23 mouse cellular contexts compared by ENCODE assay signal in the genomic region with DNA sequence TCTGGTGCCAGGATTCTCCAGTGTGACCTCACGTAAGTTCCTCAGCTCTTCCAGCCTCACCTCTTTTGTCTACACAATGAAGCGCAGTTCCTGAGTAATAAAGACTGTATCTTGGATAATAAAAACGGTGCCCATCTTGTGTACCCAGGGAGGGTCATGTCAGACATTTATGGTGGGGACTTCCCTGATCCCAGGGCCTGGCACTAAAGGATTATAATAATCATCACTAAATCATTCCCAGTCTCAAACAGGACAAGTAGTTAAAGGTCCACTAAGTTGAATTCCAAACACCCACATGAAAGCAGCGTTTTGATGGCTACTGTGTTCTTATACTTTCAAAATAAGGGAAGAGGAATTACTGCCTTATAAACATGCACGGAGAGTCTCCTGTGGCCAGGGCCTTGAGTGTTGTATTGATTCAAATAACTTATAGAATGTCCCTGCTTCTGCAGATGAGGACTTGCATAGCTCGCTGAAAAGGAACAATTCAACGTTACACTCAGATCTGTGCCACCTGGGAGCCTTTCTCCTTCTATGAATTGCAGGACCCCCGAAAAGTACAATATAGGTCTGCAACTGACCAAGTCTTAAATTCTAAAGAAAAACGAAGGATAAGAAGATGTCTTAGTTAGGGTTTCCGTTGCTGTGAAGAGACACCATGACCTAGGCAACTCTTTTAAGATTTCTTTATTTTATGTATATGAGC. TPM values are rescaled to one million over a fixed set of nuclear protein-coding genes. Genes with fewer than 3 reads are reported as not detected.
DNase-seq lines count a peak whose midpoint lies in the region; ATAC-seq and TF ChIP-seq lines count a peak whose summit lies in the region.
"Had no signal": no experiment of that assay in that cellular context is flagged by ENCODE, and none has a peak within 500 bp of the region (broad histone marks: within the 10 kb centered on the region; RNA-seq: fewer than 3 reads in every experiment).

No protein-coding gene starts in this region.

- peaks cover 10% of the 10 kb centered on the region for H3K27me3 ChIP-seq in midbrain, embryonic 11.5 days (ENCODE audit: control insufficient read depth, insufficient read depth, low read length)
- H3K27me3 ChIP-seq in midbrain, postnatal 0 days (ENCODE audit: insufficient read depth, low read length) = peaks cover 6% of the 10 kb centered on the region
- H3K27me3 ChIP-seq in intestine, postnatal 0 days (replicated peaks; ENCODE audit: control insufficient read depth, insufficient read depth, low read length) = no peaks in the 10 kb centered on the region
- 0 out of 2 replicates have a peak, but pooled peaks cover 4% of the 10 kb centered on the region for H3K27me3 ChIP-seq in stomach, embryonic 14.5 days (ENCODE audit: control insufficient read depth, insufficient read depth, low read length)
- H3K27me3 ChIP-seq: CH12.LX, Patski had no signal

- H3K9ac ChIP-seq in midbrain, embryonic 11.5 days (ENCODE audit: low read length) = no peak overlapping the region
- no peak overlapping the region for H3K9ac ChIP-seq in midbrain, postnatal 0 days (replicated peaks; ENCODE audit: low read length, poor library complexity, severe bottlenecking)
- H3K9ac ChIP-seq in intestine, postnatal 0 days (ENCODE audit: low read depth, low read length) = no peak overlapping the region
- no peak overlapping the region for H3K9ac ChIP-seq in stomach, embryonic 14.5 days (replicated peaks; ENCODE audit: low read depth, low read length)
- H3K9ac ChIP-seq: embryonic facial prominence, embryonic 12.5 days; forebrain, embryonic 12.5 days; hindbrain, embryonic 14.5 days had no signal

- no peak overlapping the region for H3K4me2 ChIP-seq in midbrain, embryonic 11.5 days
- no peak overlapping the region for H3K4me2 ChIP-seq in midbrain, postnatal 0 days (ENCODE audit: low read depth, low read length, poor library complexity, severe bottlenecking)
- 0 out of 2 replicates have a peak overlapping the region, but pooled peaks have one; percentile 3 for H3K4me2 ChIP-seq in intestine, postnatal 0 days (replicated peaks; ENCODE audit: low read depth)
- no peak overlapping the region for H3K4me2 ChIP-seq in stomach, embryonic 14.5 days (replicated peaks; ENCODE audit: low read depth, low read length)
- H3K4me2 ChIP-seq: embryonic facial prominence, embryonic 12.5 days; forebrain, embryonic 12.5 days; hindbrain, embryonic 14.5 days had no signal

- peak; percentile 80 for DNase-seq in midbrain, embryonic 11.5 days (ENCODE audit: low spot score, missing footprints)
- no peak for DNase-seq in midbrain, postnatal 0 days (ENCODE audit: low spot score)
- DNase-seq in testis, postnatal 10 days (ENCODE audit: low spot score) = no peak
- DNase-seq in adrenal gland, adult (ENCODE audit: inconsistent age in 2 of 2, low spot score in 1 of 2) = no peak
- no peak for DNase-seq in embryo, embryonic 10 days (ENCODE audit: low spot score)
- DNase-seq: adrenal gland, adult 8-10 months; adrenal gland, postnatal 36 days; cerebellum, adult 8-10 months; cerebellum, postnatal 14 days; gastrocnemius, postnatal 10 days; heart, adult 18-20 months; heart, postnatal 10 days had no signal

- H3K4me3 ChIP-seq in midbrain, embryonic 11.5 days (ENCODE audit: low read depth, low read length) = no peak overlapping the region
- H3K4me3 ChIP-seq in midbrain, postnatal 0 days (ENCODE audit: low read depth, low read length) = no peak overlapping the region
- no peak overlapping the region for H3K4me3 ChIP-seq in intestine, postnatal 0 days (ENCODE audit: low read depth, low read length)
- no peak overlapping the region for H3K4me3 ChIP-seq in stomach, embryonic 14.5 days (ENCODE audit: low read depth, low read length)
- H3K4me3 ChIP-seq: embryonic facial prominence, embryonic 12.5 days; forebrain, embryonic 12.5 days; heart, embryonic 10.5 days had no signal

- WGBS in midbrain, embryonic 11.5 days = 88% methylated on average over 10 of the region's 10 CpGs
- 90% methylated on average over 10 of the region's 10 CpGs for WGBS in midbrain, postnatal 0 days
- WGBS in intestine, postnatal 0 days = 55% methylated on average over 10 of the region's 10 CpGs
- WGBS in stomach, embryonic 14.5 days = 79% methylated on average over 10 of the region's 10 CpGs

- H3K9me3 ChIP-seq in midbrain, embryonic 11.5 days (ENCODE audit: control insufficient read depth, low read length) = no peaks in the 10 kb centered on the region
- no peaks in the 10 kb centered on the region for H3K9me3 ChIP-seq in midbrain, postnatal 0 days (ENCODE audit: low read length)
- no peaks in the 10 kb centered on the region for H3K9me3 ChIP-seq in intestine, postnatal 0 days (ENCODE audit: control insufficient read depth)
- H3K9me3 ChIP-seq in stomach, embryonic 14.5 days (ENCODE audit: control insufficient read depth, low read depth, low read length) = no peaks in the 10 kb centered on the region
- H3K9me3 ChIP-seq: embryonic facial prominence, embryonic 12.5 days; forebrain, embryonic 12.5 days; heart, embryonic 10.5 days had no signal

- H3K36me3 ChIP-seq in midbrain, embryonic 11.5 days (ENCODE audit: control insufficient read depth, insufficient read depth, low read length) = no peaks in the 10 kb centered on the region; the same call in 1 of the 2 replicates
- no peaks in the 10 kb centered on the region for H3K36me3 ChIP-seq in midbrain, postnatal 0 days (ENCODE audit: insufficient read depth, low read length)
- no peaks in the 10 kb centered on the region for H3K36me3 ChIP-seq in intestine, postnatal 0 days (ENCODE audit: control insufficient read depth, insufficient read depth)
- H3K36me3 ChIP-seq in stomach, embryonic 14.5 days (ENCODE audit: control insufficient read depth, insufficient read depth, low read length) = no peaks in the 10 kb centered on the region
- H3K36me3 ChIP-seq: embryonic facial prominence, embryonic 12.5 days; forebrain, embryonic 12.5 days; heart, embryonic 10.5 days had no signal

- H3K27ac ChIP-seq in midbrain, embryonic 11.5 days (ENCODE audit: low read depth, low read length) = no peak overlapping the region
- no peak overlapping the region for H3K27ac ChIP-seq in midbrain, postnatal 0 days (ENCODE audit: low read depth, low read length)
- no peak overlapping the region for H3K27ac ChIP-seq in intestine, postnatal 0 days (ENCODE audit: low read depth, low read length)
- peak overlapping the region; percentile 52; the same call in 1 of the 2 replicates for H3K27ac ChIP-seq in stomach, embryonic 14.5 days (ENCODE audit: low read length)
- H3K27ac ChIP-seq: embryonic facial prominence, embryonic 12.5 days; forebrain, embryonic 12.5 days; heart, embryonic 10.5 days; hindbrain, embryonic 14.5 days had no signal

- TF ChIP-seq CTCF in midbrain, postnatal 0 days (IDR thresholded peaks at IDR 0.05) = no peak
- no peak for TF ChIP-seq CTCF in intestine, postnatal 0 days (IDR thresholded peaks at IDR 0.05; ENCODE audit: low read depth)

- peaks cover 7% of the 10 kb centered on the region; the same call in 1 of the 2 replicates for H3K4me1 ChIP-seq in midbrain, embryonic 11.5 days (ENCODE audit: control insufficient read depth, insufficient read depth, low read length)
- peaks cover 3% of the 10 kb centered on the region; the same call in 1 of the 2 replicates for H3K4me1 ChIP-seq in midbrain, postnatal 0 days (ENCODE audit: insufficient read depth, low read length)
- no peaks in the 10 kb centered on the region for H3K4me1 ChIP-seq in intestine, postnatal 0 days (replicated peaks; ENCODE audit: control insufficient read depth, insufficient read depth, low read length)
- peaks cover 6% of the 10 kb centered on the region for H3K4me1 ChIP-seq in stomach, embryonic 14.5 days (ENCODE audit: control insufficient read depth, insufficient read depth, low read length)

- no peak for ATAC-seq in midbrain, embryonic 11.5 days (ENCODE audit: low FRiP score)
- ATAC-seq in midbrain, postnatal 0 days (ENCODE audit: low FRiP score) = no peak
- peak; percentile 92 for ATAC-seq in intestine, postnatal 0 days
- ATAC-seq in stomach, embryonic 14.5 days (ENCODE audit: insufficient number of reproducible peaks, insufficient read depth, low FRiP score, low read depth) = no peak
- ATAC-seq in erythroid progenitor cell, adult 5-6 weeks (replicated peaks; ENCODE audit: low FRiP score, poor library complexity, severe bottlenecking) = no peak
- ATAC-seq: activated CD4-positive, CD25-positive, alpha-beta regulatory T cell, adult 4 months; forebrain, embryonic 16.5 days; Patski had no signal

RNA-seq across cellular contexts. Expression of gene Cpm, which starts 53.0 kb away (rescaled TPM):
- polyA plus RNA-seq in midbrain, embryonic 11.5 days (2014; fragmentation: Nextera tagmentation; extraction: Ambion mirVana) = 5.5 and 6.2 TPM in 2 replicates
- 3.9 TPM in 2 replicates for total RNA-seq in midbrain, postnatal 0 days (2014; rRNA removed)
- 4.8 and 7.9 TPM in 2 replicates for polyA plus RNA-seq in midbrain, postnatal 0 days (2015; fragmentation: Nextera tagmentation; extraction: Ambion mirVana)
- polyA plus RNA-seq in intestine, postnatal 0 days (2015; fragmentation: Nextera tagmentation; extraction: Ambion mirVana) = 32.8 and 33.8 TPM in 2 replicates
- polyA plus RNA-seq in stomach, embryonic 14.5 days (2014; fragmentation: Nextera tagmentation; extraction: Ambion mirVana) = 89.1 and 95.8 TPM in 2 replicates
- total RNA-seq in erythroid progenitor cell, adult 5-6 weeks (2015; ENCODE audit: low replicate concordance) = 3.2 and 5.4 TPM in 2 replicates
- total RNA-seq in erythroid progenitor cell, adult 5-6 weeks (2017; ENCODE audit: low replicate concordance) = 1.9 and 9.6 TPM in 2 replicates
